Mouse (Mus musculus): ENCODE data around the gene Kctd10.

DNA sequence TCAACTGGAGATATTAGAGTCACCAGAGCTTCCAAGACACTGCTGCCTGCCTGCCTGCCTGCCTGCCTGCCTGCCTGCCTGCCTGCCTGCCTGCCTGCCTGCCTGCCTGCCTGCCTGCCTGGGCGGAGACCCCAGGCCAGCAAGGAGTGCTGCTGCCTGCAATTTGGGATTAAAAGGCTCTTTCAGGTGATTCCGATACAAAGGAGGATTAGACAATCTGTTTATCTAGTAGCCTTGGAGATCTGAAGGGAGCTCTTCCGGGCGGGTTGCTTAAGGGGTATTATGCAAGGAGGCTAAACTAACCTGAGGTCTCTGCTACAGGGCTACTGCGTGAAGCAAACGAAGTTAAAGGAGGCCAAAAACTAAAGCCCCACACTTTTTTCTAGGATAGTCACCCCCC lies 1.4 kb downstream of the Kctd10 start:
- no peak for TF ChIP-seq CTCF (IDR thresholded peaks at IDR 0.05; ENCODE audit: low read depth)
- no peak for TF ChIP-seq EP300 (optimal IDR thresholded peaks at IDR 0.05)

All from stomach, postnatal 0 days (tissue).